Mouse (Mus musculus): Measurements from ENCODE around the gene Gm43552.

DNA sequence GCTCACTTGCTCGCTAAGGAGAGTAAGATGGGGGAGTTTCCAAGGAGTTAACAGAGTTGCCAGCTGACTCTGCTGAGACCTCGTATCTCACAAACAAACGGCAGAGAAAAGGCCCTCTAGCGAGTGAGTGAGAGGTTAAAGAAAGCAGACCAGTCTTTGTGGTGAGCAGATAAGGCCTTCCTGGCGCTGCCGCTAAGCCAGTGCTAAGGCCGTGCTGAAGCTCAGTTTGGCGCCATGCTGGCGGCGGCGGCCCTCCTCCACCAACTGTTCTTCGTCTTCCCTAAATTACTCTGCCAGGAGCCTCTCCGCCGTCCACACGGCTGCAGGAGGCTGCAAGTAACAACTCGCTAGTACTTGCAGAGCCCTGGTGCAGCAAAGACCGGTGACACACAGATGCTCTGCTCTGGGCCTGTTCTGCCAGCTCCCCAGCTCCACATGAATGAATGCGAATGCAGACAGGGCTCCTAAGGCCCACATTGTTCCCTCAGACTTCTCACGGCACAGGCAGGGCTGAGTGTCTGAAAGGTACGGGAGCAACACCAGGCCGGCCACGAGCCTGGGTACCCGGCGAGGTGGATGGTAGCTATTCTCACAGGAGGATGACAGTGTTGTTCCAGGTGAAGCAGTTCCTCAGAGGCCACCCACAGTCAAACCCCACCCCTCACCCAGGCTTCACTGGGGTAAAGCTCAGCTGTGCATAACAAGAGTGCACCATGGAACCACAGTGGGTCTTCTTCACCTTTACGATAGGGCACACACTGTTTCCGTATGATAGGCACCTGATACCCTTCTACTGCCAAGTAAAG is 76.8 kb downstream of the Gm43552 start:
- TF ChIP-seq POLR2A (IDR thresholded peaks at IDR 0.05; ENCODE audit: extremely low read depth, insufficient read depth, low read length): no peak
- no peak for TF ChIP-seq CTCF (IDR thresholded peaks at IDR 0.05; ENCODE audit: extremely low read depth, insufficient read depth, low read length)
